Mouse (Mus musculus) kidney, adult 8-10 months (tissue): Measurements from ENCODE around the gene Rad17.

Source experiments
- DNase-seq, 2 experiments: peaks; one replicate each; pipeline ENCODE4 v3.0.0; 2022

Gene Rad17

GRCm38 (mm10) chr13:100650550-100651438 lies at the start of gene Rad17, which contains the start of gene Ak6:
Rad17 (minus strand) TSS chr13:100651051.
Ak6 (plus strand) TSS chr13:100650979.
- peak; percentile 91 to 94 for DNase-seq

- DNase-seq = no peak
These were observed 48.0 kb upstream of the Rad17 start for GRCm38 (mm10) chr13:100698866-100699265.

GRCm38 (mm10) chr13:100697541-100697940 lies 46.7 kb upstream of the Rad17 start:
- no peak for DNase-seq

GRCm38 (mm10) chr13:100687513-100687912 lies 36.7 kb upstream of the Rad17 start:
- DNase-seq = no peak

GRCm38 (mm10) chr13:100684355-100684754 lies 33.5 kb upstream of the Rad17 start:
- no peak for DNase-seq

GRCm38 (mm10) chr13:100682837-100683236 lies 32.0 kb upstream of the Rad17 start:
- no peak for DNase-seq

GRCm38 (mm10) chr13:100681615-100682014 lies 30.8 kb upstream of the Rad17 start:
- no peak for DNase-seq

GRCm38 (mm10) chr13:100675936-100676635 lies 25.2 kb upstream of the Rad17 start:
- no peak for DNase-seq

GRCm38 (mm10) chr13:100670181-100670741 lies 19.4 kb upstream of the Rad17 start:
- no peak for DNase-seq

- peak; percentile 25 to 34 for DNase-seq
These were observed 18.6 kb upstream of the Rad17 start, which contains the start of gene Ccdc125 for GRCm38 (mm10) chr13:100669291-100670022. Ccdc125 (plus strand) TSS chr13:100669717.

- peak in 1 of 2 experiments; percentile 43 for DNase-seq
These were observed 9.1 kb upstream of the Rad17 start for GRCm38 (mm10) chr13:100659864-100660456.

GRCm38 (mm10) chr13:100658091-100658490 lies 7.2 kb upstream of the Rad17 start:
- DNase-seq = no peak

- peak in 1 of 2 experiments; percentile 10 for DNase-seq
These were observed 762 bp upstream of the Rad17 start, which contains the start of gene Taf9 for GRCm38 (mm10) chr13:100651439-100652186. Taf9 (plus strand) TSS chr13:100651579.

GRCm38 (mm10) chr13:100648223-100648622 lies 2.6 kb downstream of the Rad17 start:
- no peak for DNase-seq

GRCm38 (mm10) chr13:100642471-100643209 lies 8.2 kb downstream of the Rad17 start:
- DNase-seq = no peak

GRCm38 (mm10) chr13:100634106-100634691 lies 16.7 kb downstream of the Rad17 start:
- DNase-seq = no peak

GRCm38 (mm10) chr13:100622241-100622640 lies 28.6 kb downstream of the Rad17 start:
- DNase-seq = no peak

- DNase-seq = no peak
These were observed 33.3 kb downstream of the Rad17 start for GRCm38 (mm10) chr13:100617583-100617982.

- DNase-seq = peak; percentile 66 to 75
These were observed 34.4 kb downstream of the Rad17 start, which contains the start of gene Marveld2 for GRCm38 (mm10) chr13:100616181-100617087. Marveld2 (minus strand) TSS chr13:100616971.
